Mouse (Mus musculus): ENCODE measurements at regions not wholly inside any gene's neighbourhood (a gene's known extent, or its start where the extent isn't known, plus 50 kb on each side); places are given as distances from the start of the nearest gene placed in this dataset.

DNA sequence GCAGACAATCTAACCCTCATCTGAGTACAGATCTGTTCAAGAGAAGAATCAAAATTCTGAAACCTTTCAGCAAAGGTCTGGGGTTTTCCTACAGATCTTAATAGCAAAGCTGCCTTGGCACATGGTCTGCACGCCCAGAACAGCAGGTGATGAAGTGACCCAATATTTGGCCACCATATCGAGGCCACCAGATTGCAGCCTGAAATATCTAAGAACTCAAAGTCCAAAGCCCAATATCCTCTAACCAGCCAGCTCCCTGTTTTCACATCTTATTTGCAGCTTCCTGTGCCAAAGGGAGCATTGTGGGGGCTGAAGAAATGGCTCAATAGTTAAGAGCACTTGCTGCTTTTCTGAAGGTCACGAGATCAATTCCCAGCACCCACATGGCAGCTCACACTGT, 52.8 kb upstream of the Rgs7 start:
- DNase-seq, result peak; percentile 68 to 77

Data from cerebellum, adult 18-20 months (tissue).